Mouse (Mus musculus) embryonic facial prominence, embryonic 10.5 days (tissue): ENCODE measurements around the gene Spryd3. TPM values are rescaled to one million over a fixed set of nuclear protein-coding genes. Genes with fewer than 3 reads are reported as not detected.
"Not testable (repeated sequence)": the region's sequence is repeated elsewhere in the genome, so short reads cannot be mapped to it uniquely, and the experiment has no call there.

ENCODE experiments used
- DNase-seq: peaks from one replicate; pipeline ENCODE4 v3.0.0-alpha.2; 2017; ENCODE audit warnings: low spot score
- H3K27ac ChIP-seq: fragments of 300-500 bp; sonication (generic); replicated peaks from 2 replicates; pipeline ENCODE4 v1.5.1; 2016; ENCODE audit warnings: mild to moderate bottlenecking
- H3K27me3 ChIP-seq: fragments of 300-500 bp; sonication (generic); replicated peaks from 2 replicates; pipeline ENCODE4 v1.6.1; 2016; ENCODE audit warnings: low read depth, mild to moderate bottlenecking; ENCODE audit not compliant: poor library complexity, severe bottlenecking
- H3K36me3 ChIP-seq: fragments of 300-500 bp; sonication (generic); replicated peaks from 2 replicates; pipeline ENCODE4 v1.6.1; 2016; ENCODE audit warnings: mild to moderate bottlenecking, moderate library complexity
- H3K4me1 ChIP-seq: fragments of 300-500 bp; sonication (generic); 2 replicates; pipeline ENCODE4 v1.6.1; 2016
- H3K4me3 ChIP-seq: fragments of 300-500 bp; sonication (generic); 2 replicates; pipeline ENCODE4 v1.5.1; 2016; ENCODE audit warnings: mild to moderate bottlenecking, moderate library complexity
- H3K9me3 ChIP-seq: fragments of 300-500 bp; sonication (generic); 2 replicates; pipeline ENCODE4 v1.6.1; 2016; ENCODE audit warnings: mild to moderate bottlenecking
- WGBS: fragments of 180-500 bp; shearing (Covaris S2); methylation state at CpG from one replicate; pipeline ENCODE4 v1.1.7; 2016; 5-methylcytosine and 5-hydroxymethylcytosine counted together
- polyA plus RNA-seq: library from polyadenylated mRNA; unstranded; fragments of >200 nt; fragmentation: Nextera tagmentation; extraction: Ambion mirVana; gene quantifications from 2 replicates; pipeline ENCODE4 v1.2.1, GENCODE M21; 2016

Spryd3 gene
- polyA plus RNA-seq, 1 experiment from 2014 or later: 12.7 TPM

- H3K27ac ChIP-seq: no peak overlapping the region
- WGBS: 86% methylated on average over 4 of the region's 4 CpGs
- H3K27me3 ChIP-seq: no peaks in the 10 kb centered on the region
- no peak overlapping the region for H3K4me3 ChIP-seq
- DNase-seq: no peak
- peaks cover 97% of the 10 kb centered on the region for H3K36me3 ChIP-seq
- H3K4me1 ChIP-seq: no peaks in the 10 kb centered on the region
- no peaks in the 10 kb centered on the region for H3K9me3 ChIP-seq
These were observed 53.0 kb downstream of the Spryd3 start for GRCm38 (mm10) chr15:102083028-102083427.

- no peaks in the 10 kb centered on the region for H3K27me3 ChIP-seq
- WGBS: 91% methylated on average over 4 of the region's 4 CpGs
- peaks cover 95% of the 10 kb centered on the region for H3K36me3 ChIP-seq
- DNase-seq: no peak
- no peaks in the 10 kb centered on the region for H3K4me1 ChIP-seq
- no peak overlapping the region for H3K27ac ChIP-seq
- no peaks in the 10 kb centered on the region for H3K9me3 ChIP-seq
- H3K4me3 ChIP-seq: no peak overlapping the region
These were observed 53.9 kb downstream of the Spryd3 start for GRCm38 (mm10) chr15:102082148-102082547.

GRCm38 (mm10) chr15:102080429-102080828 is 55.6 kb downstream of the Spryd3 start:
- Histone ChIP-seq H3K36me3 (peaks cover 81% of the 10 kb centered on the region), H3K4me1 (peaks cover 10% of the 10 kb centered on the region), H3K27me3 (no peaks in the 10 kb centered on the region), H3K27ac (no peak overlapping the region), H3K9me3 (no peaks in the 10 kb centered on the region), H3K4me3 (no peak overlapping the region)
- WGBS: 73% methylated on average over 2 of the region's 2 CpGs
- no peak for DNase-seq

GRCm38 (mm10) chr15:102079924-102080323 is 56.1 kb downstream of the Spryd3 start:
- H3K27me3 ChIP-seq, H3K9me3 ChIP-seq, H3K27ac ChIP-seq, DNase-seq, H3K4me3 ChIP-seq: not testable (repeated sequence)
- peaks cover 75% of the 10 kb centered on the region for H3K36me3 ChIP-seq
- 79% methylated on average over 8 of the region's 8 CpGs for WGBS
- peaks cover 15% of the 10 kb centered on the region for H3K4me1 ChIP-seq

DNA sequence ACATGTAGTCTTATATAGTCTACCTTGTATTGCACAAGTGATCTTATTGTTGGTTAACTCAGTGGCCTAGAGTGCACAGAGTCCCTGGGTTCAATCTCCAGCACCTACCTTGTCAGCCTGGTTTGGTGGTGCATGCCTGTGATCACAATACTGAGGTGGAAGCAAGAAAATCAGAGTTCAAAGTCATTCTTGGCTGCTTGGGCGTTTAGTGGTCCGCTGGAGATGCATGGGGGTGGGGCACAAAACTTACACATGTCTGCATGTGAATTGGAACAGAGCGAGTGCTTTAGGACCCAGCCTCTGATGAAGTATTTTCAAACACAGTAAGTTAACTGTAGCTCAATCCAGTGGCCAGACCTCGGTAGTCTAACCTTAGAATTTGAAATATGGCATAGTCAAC is 56.8 kb downstream of the Spryd3 start:
- WGBS: 83% methylated on average over 4 of the region's 4 CpGs
- H3K27ac ChIP-seq: no peak overlapping the region
- peaks cover 68% of the 10 kb centered on the region for H3K36me3 ChIP-seq
- peaks cover 16% of the 10 kb centered on the region for H3K4me1 ChIP-seq
- no peak overlapping the region for H3K4me3 ChIP-seq
- DNase-seq: no peak
- H3K27me3 ChIP-seq: no peaks in the 10 kb centered on the region
- H3K9me3 ChIP-seq: no peaks in the 10 kb centered on the region

DNA sequence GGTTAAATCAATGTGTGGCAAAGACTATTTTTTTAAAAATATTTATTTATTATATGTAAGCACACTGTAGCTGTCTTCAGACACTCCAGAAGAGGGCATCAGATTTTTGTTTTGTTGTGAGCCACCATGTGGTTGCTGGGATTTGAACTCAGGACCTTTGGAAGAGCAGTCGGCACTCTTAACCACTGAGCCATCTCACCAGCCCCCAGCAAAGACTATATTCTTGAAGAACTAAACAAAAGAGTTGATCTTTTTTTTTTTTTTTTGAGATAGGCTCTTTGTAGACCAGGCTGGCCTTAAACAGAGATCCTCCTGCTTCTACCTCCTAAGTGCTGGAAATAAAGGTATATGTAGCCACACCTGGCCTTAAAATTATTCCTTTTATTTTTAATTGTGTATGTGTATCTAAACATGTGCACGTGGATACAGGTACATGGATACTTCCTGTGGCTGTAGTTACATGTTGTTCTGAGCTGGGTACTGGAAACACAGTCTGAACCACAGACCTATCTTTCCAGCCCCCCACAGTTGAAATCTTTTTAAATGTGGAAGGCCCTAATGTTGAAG is 58.8 kb downstream of the Spryd3 start:
- Histone ChIP-seq H3K4me3 (no peak overlapping the region), H3K27ac (no peak overlapping the region), H3K9me3 (no peaks in the 10 kb centered on the region), H3K27me3 (no peaks in the 10 kb centered on the region), H3K36me3 (peaks cover 48% of the 10 kb centered on the region), H3K4me1 (peaks cover 19% of the 10 kb centered on the region)
- 94% methylated on average over 2 of the region's 2 CpGs for WGBS
- DNase-seq: no peak

DNA sequence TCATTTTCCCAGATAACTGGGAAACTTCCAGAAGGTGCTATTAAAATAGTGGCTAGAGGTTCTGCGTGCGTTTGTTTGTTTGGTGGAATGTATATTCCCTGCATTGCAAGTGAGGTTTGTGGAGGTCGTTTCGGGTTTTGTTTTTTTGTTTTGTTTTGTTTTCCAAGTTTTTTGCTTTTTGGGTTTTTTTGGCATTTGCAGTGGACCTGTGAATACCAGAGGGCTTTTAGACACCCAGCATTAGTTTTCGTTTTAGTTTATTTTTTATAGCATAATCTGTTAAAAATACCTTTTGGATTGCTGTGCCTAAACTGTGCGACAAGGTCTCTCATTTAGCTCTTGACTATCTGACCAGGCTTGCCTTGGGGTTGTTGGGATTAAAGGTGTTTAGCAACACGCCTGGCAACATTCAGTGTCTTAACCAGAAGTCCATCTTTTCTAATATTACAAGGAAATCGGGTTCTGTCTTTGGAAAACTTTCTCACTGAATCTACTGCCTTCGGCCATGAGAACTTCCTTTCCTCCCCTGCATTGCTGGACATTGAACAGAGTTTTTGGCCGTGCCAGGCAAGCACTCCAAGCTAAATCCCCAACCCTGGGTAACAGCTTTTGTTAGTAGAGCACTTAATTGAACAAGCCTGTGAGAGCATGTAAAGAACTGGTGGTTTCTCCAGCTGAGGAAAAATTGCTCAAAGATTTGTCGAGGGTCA is 61.0 kb downstream of the Spryd3 start:
- H3K9me3 ChIP-seq: no peaks in the 10 kb centered on the region
- no peaks in the 10 kb centered on the region for H3K27me3 ChIP-seq
- DNase-seq: no peak
- WGBS: 16% methylated on average over 11 of the region's 11 CpGs
- peaks cover 27% of the 10 kb centered on the region for H3K36me3 ChIP-seq
- H3K27ac ChIP-seq: peak overlapping the region; percentile 99
- peak overlapping the region; percentile 96 for H3K4me3 ChIP-seq
- H3K4me1 ChIP-seq: peaks cover 19% of the 10 kb centered on the region

DNA sequence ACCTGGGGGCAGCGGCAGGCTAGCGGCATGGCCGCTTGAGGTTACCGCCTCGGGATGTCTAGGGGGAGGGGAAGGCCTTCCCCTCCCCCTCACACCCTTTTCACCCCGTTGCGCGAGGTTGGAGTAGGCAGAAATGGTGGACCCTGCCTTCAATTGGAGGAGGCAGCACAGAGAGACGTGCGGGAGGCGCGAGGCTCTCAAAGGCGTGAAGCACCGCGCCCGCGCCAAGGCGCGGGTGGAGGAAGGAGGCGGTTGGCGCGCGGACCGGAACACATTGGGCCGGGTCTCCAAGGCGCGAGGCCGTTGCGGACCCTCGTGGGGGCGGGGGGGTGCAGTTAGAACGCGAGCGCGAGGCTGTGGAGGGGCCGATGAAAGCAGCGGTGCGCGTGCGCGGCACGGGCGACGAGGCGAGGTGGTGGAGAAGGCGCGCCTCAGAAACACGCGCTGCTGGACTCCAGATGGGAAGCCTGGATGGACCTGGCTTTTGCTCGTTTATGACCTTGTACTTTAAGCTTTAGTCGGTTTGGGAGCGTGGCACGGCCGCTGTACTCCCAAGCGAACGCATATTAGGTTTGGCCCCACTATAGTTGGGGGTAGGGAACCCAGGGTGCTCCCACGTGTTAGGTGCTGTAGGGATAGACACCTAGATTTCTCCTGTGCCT is 61.8 kb downstream of the Spryd3 start:
- peak; percentile 81 for DNase-seq
- Histone ChIP-seq H3K27me3 (no peaks in the 10 kb centered on the region), H3K9me3 (no peaks in the 10 kb centered on the region), H3K4me3 (peak overlapping the region; percentile 96), H3K27ac (peak overlapping the region; percentile 99), H3K36me3 (peaks cover 20% of the 10 kb centered on the region), H3K4me1 (peaks cover 19% of the 10 kb centered on the region)
- under 1% methylated on average over 57 of the region's 57 CpGs for WGBS

GRCm38 (mm10) chr15:102073559-102074069 is 62.4 kb downstream of the Spryd3 start, which contains the start of gene Eif4b:
Gene Eif4b, plus strand, starts transcription at chr15:102073773.
- Histone ChIP-seq H3K36me3 (peaks cover 14% of the 10 kb centered on the region), H3K27me3 (no peaks in the 10 kb centered on the region), H3K9me3 (no peaks in the 10 kb centered on the region), H3K4me1 (peaks cover 19% of the 10 kb centered on the region), H3K27ac (peak within 1 kb of the TSS; percentile 99), H3K4me3 (peak within 1 kb of the TSS; percentile 96)
- peak; percentile 100 for DNase-seq
- WGBS: under 1% methylated on average over 58 of the region's 58 CpGs

DNA sequence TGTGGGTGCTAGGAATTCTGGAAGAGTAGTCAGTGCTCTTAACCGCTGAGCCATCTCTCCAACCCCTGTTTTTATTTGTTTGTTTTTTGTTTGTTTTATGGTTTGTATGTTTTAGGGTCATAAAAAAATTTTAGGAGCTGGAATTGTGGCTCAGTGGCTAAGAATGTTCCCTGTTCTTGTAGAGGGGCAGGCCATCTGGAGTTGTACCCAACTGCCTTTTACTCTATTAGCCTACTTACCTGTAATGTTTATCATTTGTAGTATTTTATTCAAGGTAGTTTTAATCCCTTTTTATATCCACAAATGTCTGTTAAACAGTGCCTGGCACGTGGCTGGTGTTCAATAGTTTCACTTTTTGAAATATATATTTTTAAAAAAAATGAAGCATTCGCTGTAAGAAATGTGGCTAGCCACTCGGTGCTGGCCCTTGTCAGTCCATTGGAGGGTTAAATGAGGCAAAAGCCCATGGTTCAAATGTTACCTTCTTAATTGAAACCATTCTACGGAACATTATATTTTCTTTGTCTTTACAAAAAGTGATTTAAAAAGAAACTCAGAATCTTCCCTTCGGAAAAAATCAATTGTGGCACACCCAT is 63.0 kb downstream of the Spryd3 start:
- Histone ChIP-seq H3K27ac (peak overlapping the region; percentile 99), H3K4me1 (peaks cover 19% of the 10 kb centered on the region), H3K36me3 (peaks cover 10% of the 10 kb centered on the region; the same call in 1 of the 2 replicates), H3K4me3 (peak overlapping the region; percentile 96), H3K9me3 (no peaks in the 10 kb centered on the region), H3K27me3 (no peaks in the 10 kb centered on the region)
- no peak for DNase-seq
- 15% methylated on average over 6 of the region's 6 CpGs for WGBS

- H3K4me3 ChIP-seq: no peak overlapping the region
- 73% methylated on average over 13 of the region's 13 CpGs for WGBS
- no peak for DNase-seq
- no peak overlapping the region for H3K27ac ChIP-seq
- H3K9me3 ChIP-seq: no peaks in the 10 kb centered on the region
- no peaks in the 10 kb centered on the region for H3K36me3 ChIP-seq
- peaks cover 12% of the 10 kb centered on the region for H3K4me1 ChIP-seq
- peaks cover 17% of the 10 kb centered on the region for H3K27me3 ChIP-seq
These were observed 65.3 kb downstream of the Spryd3 start for GRCm38 (mm10) chr15:102070476-102071467.
